Mouse (Mus musculus) stomach, embryonic 16.5 days (tissue): ENCODE measurements around the gene Ehmt1. TPM values are rescaled to one million over a fixed set of nuclear protein-coding genes. Genes with fewer than 3 reads are reported as not detected.
A peak's percentile ranks its signal among the peaks of the same experiment; 100 is the strongest.

ENCODE experiments used
- ATAC-seq: fragments of 200-750 bp; cut with Nextera tagmentation; 2 replicates; pipeline ENCODE4 v1.8.0; 2017; ENCODE audit warnings: moderate number of reproducible peaks, moderate TSS enrichment; ENCODE audit not compliant: insufficient read depth, low FRiP score
- H3K27ac ChIP-seq: fragments of 300-500 bp; sonication (generic); 2 replicates; pipeline ENCODE4 v1.5.1; 2014; ENCODE audit warnings: low read length
- H3K27me3 ChIP-seq: fragments of 300-500 bp; sonication (generic); 2 replicates; pipeline ENCODE4 v1.6.1; 2014; ENCODE audit warnings: low read length, control low read depth, mixed read lengths; ENCODE audit not compliant: control insufficient read depth, insufficient read depth
- H3K36me3 ChIP-seq: fragments of 300-500 bp; sonication (generic); 2 replicates; pipeline ENCODE4 v1.6.1; 2014; ENCODE audit warnings: low read length; ENCODE audit not compliant: control insufficient read depth, insufficient read depth
- H3K4me1 ChIP-seq: fragments of 300-500 bp; sonication (generic); 2 replicates; pipeline ENCODE4 v1.6.1; 2014; ENCODE audit warnings: low read length, control low read depth, mixed read lengths; ENCODE audit not compliant: control insufficient read depth, insufficient read depth
- H3K4me2 ChIP-seq: fragments of 300-500 bp; sonication (generic); 2 replicates; pipeline ENCODE4 v1.6.1; 2014; ENCODE audit warnings: low read depth, low read length, mixed read lengths
- H3K4me3 ChIP-seq: fragments of 300-500 bp; sonication (generic); replicated peaks from 2 replicates; pipeline ENCODE4 v1.5.1; 2014; ENCODE audit warnings: mild to moderate bottlenecking, low read length
- H3K9ac ChIP-seq: fragments of 300-500 bp; sonication (generic); 2 replicates; pipeline ENCODE4 v1.6.1; 2014; ENCODE audit warnings: low read length
- H3K9me3 ChIP-seq: fragments of 300-500 bp; sonication (generic); replicated peaks from 2 replicates; pipeline ENCODE4 v1.6.1; 2016; ENCODE audit warnings: low read length, control low read depth; ENCODE audit not compliant: control insufficient read depth
- WGBS: fragments of 180-500 bp; shearing (Covaris S2); extraction: QIAGEN DNeasy Blood & Tissue Kit; methylation state at CpG from one replicate; pipeline ENCODE4 v1.1.7; 2014; 5-methylcytosine and 5-hydroxymethylcytosine counted together
- polyA plus RNA-seq: library from polyadenylated mRNA; unstranded; fragments of >200 nt; fragmentation: Nextera tagmentation; extraction: Ambion mirVana; gene quantifications from 2 replicates; pipeline ENCODE4 v1.2.1, GENCODE M21; 2015

Gene Ehmt1
- polyA plus RNA-seq, 1 experiment from 2014 or later, result 66.6 TPM

DNA sequence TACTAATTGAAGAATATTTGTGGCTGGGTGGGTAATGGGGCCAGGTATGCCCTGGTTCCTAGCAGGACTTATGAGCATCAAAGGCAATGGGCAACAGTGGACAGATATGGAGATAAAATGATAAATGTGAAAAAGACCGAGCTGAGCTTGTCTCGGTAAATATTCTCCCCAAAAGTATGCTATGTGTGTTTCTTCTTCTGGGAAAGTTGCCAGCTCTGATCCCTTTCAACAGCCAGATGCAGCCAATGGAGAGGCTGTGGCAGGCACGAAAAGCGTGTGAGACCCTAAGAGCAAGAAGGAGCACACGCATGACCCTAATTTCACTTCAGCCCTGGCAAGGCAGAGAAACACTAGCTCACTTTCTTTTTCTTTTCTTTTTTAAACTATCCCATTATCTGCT lies 18.4 kb downstream of the Ehmt1 start:
- Histone ChIP-seq H3K4me3 (no peak overlapping the region), H3K4me1 (peaks cover 28% of the 10 kb centered on the region), H3K27me3 (no peaks in the 10 kb centered on the region), H3K9me3 (no peaks in the 10 kb centered on the region), H3K9ac (no peak overlapping the region), H3K4me2 (no peak overlapping the region), H3K36me3 (no peaks in the 10 kb centered on the region), H3K27ac (no peak overlapping the region)
- ATAC-seq, result no peak
- WGBS, result 28% methylated on average over 5 of the region's 5 CpGs

DNA sequence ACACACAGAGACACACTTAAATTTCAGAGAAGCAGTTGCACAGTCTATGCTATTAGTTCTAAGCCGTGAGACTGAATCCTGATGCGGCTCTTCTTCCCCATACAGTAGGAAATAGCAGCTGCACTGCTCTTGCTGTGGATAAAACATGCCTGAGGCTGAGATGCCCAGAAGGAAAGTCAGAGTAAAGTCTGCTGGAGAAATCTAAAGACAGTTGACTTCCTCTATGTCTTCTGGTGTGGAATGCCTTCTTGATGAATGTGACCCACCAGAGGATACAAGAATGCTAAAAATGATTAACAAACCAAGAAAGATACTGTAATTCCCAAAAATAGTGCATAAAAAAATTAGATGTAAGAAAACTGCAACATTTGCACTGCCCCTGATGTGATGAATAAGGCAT lies 20.1 kb downstream of the Ehmt1 start:
- Histone ChIP-seq H3K36me3 (no peaks in the 10 kb centered on the region), H3K4me2 (no peak overlapping the region), H3K27ac (no peak overlapping the region), H3K4me3 (no peak overlapping the region), H3K9me3 (no peaks in the 10 kb centered on the region), H3K4me1 (peaks cover 20% of the 10 kb centered on the region), H3K27me3 (no peaks in the 10 kb centered on the region), H3K9ac (no peak overlapping the region)
- 93% methylated on average over 2 of the region's 2 CpGs for WGBS
- no peak for ATAC-seq

DNA sequence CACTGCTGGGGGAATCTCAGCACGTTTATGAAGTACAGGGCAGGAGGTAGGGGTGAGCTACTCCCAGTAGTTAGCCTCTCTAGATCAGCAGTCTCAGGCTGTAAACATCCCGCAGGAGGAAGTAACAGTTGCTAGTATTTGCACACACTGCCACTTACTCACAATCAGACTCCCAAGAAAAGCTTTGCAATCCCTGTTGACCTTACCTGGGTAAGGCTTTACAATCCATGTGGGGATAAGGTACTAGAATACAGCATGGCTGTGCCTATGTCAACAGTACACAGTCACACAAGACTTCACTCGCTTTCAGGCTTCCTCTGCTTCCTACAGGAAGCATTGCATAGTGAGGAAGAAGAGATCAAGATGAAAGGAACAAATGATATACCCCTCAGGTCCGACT lies 22.7 kb downstream of the Ehmt1 start:
- H3K4me2 ChIP-seq, result no peak overlapping the region

DNA sequence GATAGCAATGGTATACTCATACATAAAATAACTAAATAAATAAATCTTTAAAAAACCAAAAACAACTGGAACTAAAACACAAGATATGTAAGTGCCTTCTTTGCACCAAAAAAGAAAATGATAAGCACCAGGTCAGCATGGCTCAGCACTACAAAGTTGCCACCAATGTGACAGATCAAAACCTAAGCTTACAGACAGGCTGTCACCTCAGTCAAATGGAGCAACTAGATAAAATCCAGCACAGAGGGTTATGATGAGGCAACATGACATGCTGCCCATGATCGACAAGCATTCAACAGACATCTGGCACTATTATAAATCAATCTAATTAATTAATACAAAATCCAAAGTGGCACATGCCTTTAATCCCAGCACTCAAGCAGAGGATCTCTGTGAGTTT lies 25.2 kb downstream of the Ehmt1 start:
- no peaks in the 10 kb centered on the region for H3K27me3 ChIP-seq
- 92% methylated on average over 1 of the region's 1 CpGs for WGBS
- no peaks in the 10 kb centered on the region for H3K9me3 ChIP-seq
- H3K4me3 ChIP-seq, result no peak overlapping the region
- ATAC-seq, result no peak
- H3K4me2 ChIP-seq, result no peak overlapping the region
- H3K4me1 ChIP-seq, result 0 out of 2 replicates have a peak, but pooled peaks cover 7% of the 10 kb centered on the region
- H3K36me3 ChIP-seq, result no peaks in the 10 kb centered on the region
- H3K9ac ChIP-seq, result no peak overlapping the region
- H3K27ac ChIP-seq, result no peak overlapping the region

More for the DNA sequence above, 22.7 kb downstream of the Ehmt1 start:
- H3K27ac ChIP-seq, result no peak overlapping the region
- peaks cover 14% of the 10 kb centered on the region for H3K4me1 ChIP-seq
- H3K36me3 ChIP-seq, result no peaks in the 10 kb centered on the region
- H3K27me3 ChIP-seq, result no peaks in the 10 kb centered on the region
- no peak overlapping the region for H3K9ac ChIP-seq
- no peak overlapping the region for H3K4me3 ChIP-seq
- WGBS, result 69% methylated on average over 4 of the region's 4 CpGs
- peak; percentile 58; the same call in 1 of the 2 replicates for ATAC-seq
- no peaks in the 10 kb centered on the region for H3K9me3 ChIP-seq

DNA sequence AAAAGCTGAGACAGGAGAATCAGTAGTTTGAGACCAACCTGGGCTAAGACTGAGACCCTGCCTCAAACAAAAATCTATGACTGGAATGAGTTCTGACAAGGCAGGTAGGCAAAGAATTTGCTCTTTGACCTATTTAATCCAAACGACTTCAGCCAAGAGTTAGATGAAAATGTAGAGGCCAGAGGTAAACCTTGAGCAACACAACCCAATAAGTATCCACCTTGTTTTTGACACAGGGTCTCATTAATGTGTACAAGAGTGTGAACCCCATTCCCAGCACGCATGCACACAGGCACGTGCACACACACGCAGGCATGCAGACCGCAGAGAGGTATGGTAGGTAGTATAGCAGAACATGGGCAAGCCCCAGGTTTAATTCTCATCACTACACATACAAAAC lies 27.1 kb downstream of the Ehmt1 start:
- no peaks in the 10 kb centered on the region for H3K27me3 ChIP-seq
- no peak overlapping the region for H3K27ac ChIP-seq
- H3K4me2 ChIP-seq, result no peak overlapping the region
- H3K9ac ChIP-seq, result no peak overlapping the region
- no peak for ATAC-seq
- 0 out of 2 replicates have a peak, but pooled peaks cover 7% of the 10 kb centered on the region for H3K4me1 ChIP-seq
- H3K9me3 ChIP-seq, result no peaks in the 10 kb centered on the region
- 78% methylated on average over 5 of the region's 5 CpGs for WGBS
- no peaks in the 10 kb centered on the region for H3K36me3 ChIP-seq
- no peak overlapping the region for H3K4me3 ChIP-seq

DNA sequence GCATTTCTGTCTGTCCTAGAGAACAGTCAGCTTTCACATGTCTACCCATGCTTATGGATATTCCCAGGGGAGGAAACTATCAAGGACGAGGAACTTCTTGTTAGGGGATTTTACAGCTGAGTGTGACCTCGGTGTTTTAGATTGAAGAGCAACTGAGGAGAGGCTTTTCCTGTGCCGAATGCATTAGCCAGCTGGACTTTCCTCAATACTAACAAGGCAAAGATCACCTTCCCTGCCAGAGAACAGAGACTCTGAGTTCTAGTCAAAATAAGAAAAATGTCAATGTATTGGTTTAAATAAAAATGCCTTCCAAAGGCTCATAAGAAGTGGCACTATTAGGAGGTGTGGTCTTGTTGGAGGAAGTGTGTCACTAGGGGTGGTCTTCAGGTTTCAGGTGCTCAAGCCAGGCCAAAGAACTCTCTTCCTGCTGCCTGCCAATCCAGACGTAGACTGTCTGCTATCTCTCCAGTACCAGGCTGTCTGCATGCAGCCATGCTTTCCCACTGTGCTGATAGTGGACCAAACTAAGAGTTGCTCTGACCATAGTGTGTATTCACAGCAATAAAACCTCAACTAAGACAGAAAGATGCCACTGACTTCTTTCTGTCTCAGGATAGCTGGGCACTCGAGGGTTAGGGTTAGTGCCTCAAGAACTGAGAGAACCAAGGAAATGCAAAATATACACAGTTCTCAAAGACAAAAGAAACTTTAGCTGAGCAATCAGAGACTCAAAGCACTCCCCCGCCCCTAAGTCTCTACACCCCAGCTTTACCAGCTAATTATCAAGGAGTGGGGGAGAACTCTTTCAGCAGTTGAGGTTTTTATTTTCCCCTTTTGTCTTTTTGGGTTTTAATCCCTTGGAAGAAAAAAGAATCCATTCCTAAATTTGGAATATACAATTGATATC lies 28.6 kb downstream of the Ehmt1 start:
- H3K9me3 ChIP-seq, result no peaks in the 10 kb centered on the region
- 0 out of 2 replicates have a peak, but pooled peaks cover 2% of the 10 kb centered on the region for H3K4me1 ChIP-seq
- no peaks in the 10 kb centered on the region for H3K36me3 ChIP-seq
- 66% methylated on average over 6 of the region's 6 CpGs for WGBS
- no peaks in the 10 kb centered on the region for H3K27me3 ChIP-seq
- no peak overlapping the region for H3K4me2 ChIP-seq
- H3K4me3 ChIP-seq, result no peak overlapping the region
- no peak overlapping the region for H3K27ac ChIP-seq
- H3K9ac ChIP-seq, result no peak overlapping the region
- ATAC-seq, result no peak

DNA sequence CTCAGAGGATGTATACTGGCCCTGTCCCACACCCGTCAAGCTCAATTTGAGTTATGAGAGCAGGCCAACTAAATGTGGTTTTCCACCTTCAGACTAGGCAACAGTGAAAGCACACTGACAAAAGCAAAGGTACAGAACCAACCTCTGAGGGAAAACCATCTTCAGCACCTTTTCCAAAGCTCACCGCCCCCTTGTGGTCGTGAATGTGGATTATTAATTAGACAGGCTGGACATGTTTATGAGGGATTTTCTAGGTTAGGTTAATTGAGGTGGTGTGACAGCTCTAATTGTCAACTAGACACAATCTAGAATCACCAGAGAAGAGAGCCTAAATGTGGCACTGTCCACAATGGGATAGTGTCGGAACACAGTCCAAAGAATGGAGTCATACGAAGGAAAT lies 30.5 kb downstream of the Ehmt1 start:
- no peaks in the 10 kb centered on the region for H3K27me3 ChIP-seq
- H3K4me2 ChIP-seq, result no peak overlapping the region
- 78% methylated on average over 5 of the region's 5 CpGs for WGBS
- no peak overlapping the region for H3K9ac ChIP-seq
- H3K4me1 ChIP-seq, result 0 out of 2 replicates have a peak, but pooled peaks cover 2% of the 10 kb centered on the region
- ATAC-seq, result no peak
- H3K27ac ChIP-seq, result no peak overlapping the region
- no peaks in the 10 kb centered on the region for H3K9me3 ChIP-seq
- H3K4me3 ChIP-seq, result no peak overlapping the region
- peaks cover 3% of the 10 kb centered on the region; the same call in 1 of the 2 replicates for H3K36me3 ChIP-seq

DNA sequence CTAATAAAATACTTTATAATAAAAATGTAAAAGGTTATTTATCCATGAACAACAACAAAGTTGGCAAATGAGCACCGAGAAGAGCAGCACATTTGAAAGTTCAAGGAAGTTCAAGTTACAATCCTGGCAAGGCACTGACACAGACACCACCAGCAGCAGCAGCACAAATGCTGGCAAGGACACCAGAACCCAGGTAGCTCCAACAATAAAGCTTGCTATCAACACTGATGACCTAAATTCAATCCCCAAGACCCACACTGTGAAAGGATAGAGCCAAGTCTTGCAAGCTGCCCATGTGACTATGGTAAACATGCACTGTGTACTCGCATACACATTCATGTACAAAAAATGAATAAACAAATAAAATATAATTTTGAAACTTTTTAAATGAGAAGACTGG lies 38.7 kb downstream of the Ehmt1 start:
- H3K27ac ChIP-seq, result no peak overlapping the region
- H3K4me3 ChIP-seq, result no peak overlapping the region
- no peak overlapping the region for H3K4me2 ChIP-seq
- no peak for ATAC-seq
- H3K9me3 ChIP-seq, result no peaks in the 10 kb centered on the region
- no peaks in the 10 kb centered on the region for H3K27me3 ChIP-seq
- peaks cover 26% of the 10 kb centered on the region for H3K36me3 ChIP-seq
- H3K4me1 ChIP-seq, result no peaks in the 10 kb centered on the region
- H3K9ac ChIP-seq, result no peak overlapping the region
- 87% methylated on average over 2 of the region's 2 CpGs for WGBS

DNA sequence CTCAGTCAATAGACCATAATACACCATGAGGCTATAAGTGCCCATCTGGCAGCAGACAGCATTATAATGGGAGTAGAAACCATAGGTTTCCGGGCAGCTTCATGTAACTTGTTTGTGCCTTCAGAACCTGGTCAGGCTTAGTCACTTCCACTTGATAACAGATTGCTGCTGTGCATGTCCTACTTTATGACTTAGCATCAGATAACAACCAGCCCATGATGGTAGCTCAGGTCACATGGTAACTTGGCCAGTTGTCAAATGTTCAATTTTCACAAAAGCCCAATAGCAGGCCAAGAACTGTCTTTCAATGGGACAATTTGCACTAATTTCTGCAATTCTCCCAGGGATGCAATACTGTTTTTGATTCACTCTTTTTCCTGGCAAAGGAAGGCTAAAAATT lies 48.5 kb downstream of the Ehmt1 start:
- Histone ChIP-seq H3K4me2 (no peak overlapping the region), H3K9me3 (no peaks in the 10 kb centered on the region), H3K9ac (no peak overlapping the region), H3K36me3 (peaks cover 9% of the 10 kb centered on the region; the same call in 1 of the 2 replicates), H3K27ac (no peak overlapping the region), H3K4me3 (no peak overlapping the region), H3K4me1 (no peaks in the 10 kb centered on the region), H3K27me3 (no peaks in the 10 kb centered on the region)
- 90% methylated on average over 1 of the region's 1 CpGs for WGBS
- no peak for ATAC-seq
